Mouse (Mus musculus) embryonic fibroblast, embryonic 13.5 days (primary cell): Measurements from ENCODE around the gene Ttc28. TPM values are rescaled to one million over a fixed set of nuclear protein-coding genes. Genes with fewer than 3 reads are reported as not detected.
"Not testable (repeated sequence)": the region's sequence is repeated elsewhere in the genome, so short reads cannot be mapped to it uniquely, and the experiment has no call there.

Experiments
- H3K27ac ChIP-seq: 2 replicates; pipeline ENCODE4 v1.5.1; 2012; ENCODE audit warnings: low read length, control low read depth, inconsistent platforms; ENCODE audit not compliant: insufficient read depth
- H3K4me1 ChIP-seq: 2 replicates; pipeline ENCODE4 v1.6.1; 2011; ENCODE audit warnings: low read length; ENCODE audit not compliant: control insufficient read depth, insufficient read depth
- H3K4me3 ChIP-seq: 2 replicates; pipeline ENCODE4 v1.5.1; 2011; ENCODE audit warnings: mild to moderate bottlenecking, control low read depth, low read length; ENCODE audit not compliant: insufficient read depth
- CTCF ChIP-seq: IDR thresholded peaks from 2 replicates; pipeline ENCODE4 v1.5.1; 2011; ENCODE audit warnings: mild to moderate bottlenecking, control low read depth, low read length, moderate library complexity, borderline replicate concordance; ENCODE audit not compliant: insufficient read depth
- POLR2A ChIP-seq: IDR thresholded peaks from 2 replicates; pipeline ENCODE4 v1.6.1; 2011; ENCODE audit warnings: low read depth, mild to moderate bottlenecking, control low read depth, low read length, moderate library complexity
- polyA plus RNA-seq: library from polyadenylated mRNA; stranded (reverse); fragments of >200 nt; gene quantifications from 2 replicates; pipeline ENCODE4 v1.2.4, GENCODE M21; 2011; ENCODE audit warnings: low read depth; ENCODE audit not compliant: missing spikeins, insufficient read length

Ttc28 gene
- polyA plus RNA-seq, 1 experiment: 34.4 TPM

DNA sequence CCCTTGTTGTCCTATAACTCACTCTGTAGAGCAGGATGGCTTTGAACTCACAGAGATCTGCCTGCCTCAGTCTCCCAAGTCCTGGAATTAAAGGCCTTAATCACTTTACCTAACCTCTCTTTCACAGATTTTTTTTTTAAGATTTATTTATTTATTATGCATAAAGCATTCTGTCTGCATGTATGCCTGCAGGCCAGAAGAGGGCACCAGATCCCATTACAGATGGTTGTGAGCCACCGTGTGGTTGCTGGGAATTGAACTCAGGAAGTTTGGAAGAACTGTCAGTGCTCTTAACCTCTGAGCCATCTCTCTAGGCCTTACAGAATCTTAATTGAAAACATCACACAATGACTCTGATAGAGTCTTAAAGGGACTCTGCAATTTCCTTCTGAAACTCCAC, 26.6 kb upstream of the Ttc28 start:
- no peak overlapping the region for H3K27ac ChIP-seq
- H3K4me1 ChIP-seq: peaks cover 11% of the 10 kb centered on the region; the same call in 1 of the 2 replicates
- no peak for TF ChIP-seq CTCF
- no peak for TF ChIP-seq POLR2A
- no peak overlapping the region for H3K4me3 ChIP-seq

DNA sequence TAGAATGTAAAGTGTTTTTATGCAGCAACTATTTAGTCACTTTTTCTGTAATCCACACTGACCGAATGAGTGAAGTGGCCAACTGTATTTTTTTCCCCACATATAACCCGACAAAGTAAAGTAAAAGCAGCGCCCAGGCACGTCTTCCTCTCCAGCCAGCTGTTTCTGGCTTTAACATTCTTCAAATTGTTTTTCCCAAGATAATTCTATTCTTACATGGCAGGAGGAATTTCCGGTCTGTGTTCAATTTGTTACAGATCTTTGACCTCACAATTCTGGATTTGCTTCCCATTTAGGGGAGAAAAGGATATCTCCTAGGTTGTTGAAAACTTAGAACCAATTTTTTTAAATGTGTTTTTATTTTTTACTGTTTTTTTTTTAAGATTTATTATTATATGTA, 22.5 kb upstream of the Ttc28 start:
- Histone ChIP-seq H3K4me3 (no peak overlapping the region), H3K27ac (peak overlapping the region; percentile 89), H3K4me1 (peaks cover 11% of the 10 kb centered on the region; the same call in 1 of the 2 replicates)
- no peak for TF ChIP-seq POLR2A
- no peak for TF ChIP-seq CTCF

DNA sequence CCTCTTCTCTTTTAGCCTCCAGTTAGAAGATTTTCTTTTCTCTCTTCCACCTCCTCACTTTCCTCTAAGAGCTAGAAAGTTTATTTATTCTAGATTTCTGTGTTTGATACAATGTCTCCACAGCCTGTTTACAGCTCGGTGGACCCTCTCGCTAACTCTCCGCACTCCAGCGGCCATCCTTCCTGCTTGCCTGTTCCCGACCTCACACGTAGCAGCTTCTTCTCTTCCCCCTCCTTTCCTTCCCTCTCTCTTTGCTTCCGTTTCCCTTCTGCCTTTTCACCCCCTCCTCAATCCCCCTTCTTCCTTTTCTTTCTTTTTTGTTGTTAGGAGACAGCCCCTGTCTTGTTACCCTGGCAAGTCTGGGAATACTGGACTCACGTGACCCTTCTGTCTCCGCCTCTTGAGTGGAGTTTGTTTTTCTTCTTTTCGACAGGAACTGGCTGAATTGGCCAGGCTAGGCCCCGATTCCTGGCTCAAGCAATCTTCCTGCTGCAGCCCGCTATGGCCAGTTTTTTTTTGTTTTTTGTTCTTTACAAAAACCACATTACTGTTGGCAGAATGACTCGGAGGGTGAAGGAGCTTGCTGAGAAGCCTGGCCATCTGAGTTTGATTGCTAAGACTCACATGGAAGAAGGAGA, 20.5 kb upstream of the Ttc28 start:
- Histone ChIP-seq H3K4me3 (no peak overlapping the region), H3K4me1 (peaks cover 11% of the 10 kb centered on the region; the same call in 1 of the 2 replicates), H3K27ac (peak overlapping the region; percentile 60)
- no peak for TF ChIP-seq CTCF
- TF ChIP-seq POLR2A: no peak

DNA sequence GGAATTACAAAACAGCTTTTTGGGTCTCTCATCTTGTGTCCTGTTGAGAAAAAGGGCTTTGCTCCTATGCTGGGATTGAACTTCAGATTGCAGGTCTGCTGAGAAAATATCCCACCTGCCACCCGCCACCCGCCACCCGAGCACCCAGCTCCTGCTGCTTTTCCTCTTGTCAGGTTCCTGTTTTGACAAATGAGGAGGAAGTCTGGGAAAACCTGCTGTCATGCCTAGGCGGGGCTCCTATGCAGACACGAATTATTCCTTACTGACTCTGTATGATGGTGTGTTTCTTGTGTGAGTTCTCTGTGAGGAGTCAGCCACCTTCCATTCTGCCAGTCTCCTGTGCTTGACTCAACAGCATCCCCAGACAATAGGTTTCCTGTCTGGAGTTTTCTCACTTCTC, 19.2 kb upstream of the Ttc28 start:
- Histone ChIP-seq H3K27ac (no peak overlapping the region), H3K4me1 (peaks cover 8% of the 10 kb centered on the region; the same call in 1 of the 2 replicates), H3K4me3 (no peak overlapping the region)
- TF ChIP-seq POLR2A (no peak), CTCF (no peak)

DNA sequence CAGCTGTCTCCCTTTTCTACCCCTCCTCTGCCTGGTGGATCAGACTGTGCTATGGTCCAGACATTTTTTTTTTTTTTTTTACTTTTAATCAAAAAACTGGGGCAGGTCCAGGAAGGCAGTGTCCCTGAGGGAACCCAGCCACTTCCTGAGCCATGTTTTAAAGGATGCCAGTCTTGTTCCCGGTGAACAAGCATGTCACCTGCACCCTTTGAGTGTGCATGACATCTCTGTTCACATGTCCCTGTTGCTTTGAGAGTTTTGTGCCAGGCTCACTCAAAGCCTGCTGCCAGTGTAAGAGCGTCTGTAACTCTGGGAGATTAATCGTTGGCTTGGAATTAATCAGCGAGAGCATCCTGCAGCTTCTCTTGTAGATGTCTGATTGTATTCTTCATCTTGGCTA, 11.1 kb upstream of the Ttc28 start:
- Histone ChIP-seq H3K27ac (no peak overlapping the region), H3K4me3 (no peak overlapping the region), H3K4me1 (no peaks in the 10 kb centered on the region)
- no peak for TF ChIP-seq CTCF
- no peak for TF ChIP-seq POLR2A

DNA sequence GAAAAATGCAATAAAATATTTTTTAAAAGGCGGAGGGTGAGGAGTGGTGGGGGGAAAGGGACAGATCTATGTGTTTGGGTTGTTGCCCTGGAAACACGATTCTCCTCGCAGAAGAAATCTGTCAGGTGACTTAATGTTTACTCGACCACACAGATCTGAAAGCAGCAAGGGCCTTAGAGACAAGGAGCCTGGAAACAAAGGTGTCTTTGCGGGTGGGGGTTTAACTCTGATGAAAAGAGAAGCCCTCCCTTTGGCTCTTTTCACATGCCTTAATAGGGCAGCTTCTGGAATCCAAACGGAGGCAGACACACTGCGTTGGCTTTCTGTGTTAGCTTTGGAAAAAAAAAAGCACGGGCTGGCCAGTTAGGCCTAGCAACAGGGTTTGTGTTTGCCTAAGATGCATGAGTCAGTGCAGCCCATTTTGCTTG, 10.3 kb upstream of the Ttc28 start:
- TF ChIP-seq CTCF (no peak), POLR2A (no peak)
- H3K4me3 ChIP-seq: no peak overlapping the region
- no peaks in the 10 kb centered on the region for H3K4me1 ChIP-seq
- peak overlapping the region; percentile 50 for H3K27ac ChIP-seq

DNA sequence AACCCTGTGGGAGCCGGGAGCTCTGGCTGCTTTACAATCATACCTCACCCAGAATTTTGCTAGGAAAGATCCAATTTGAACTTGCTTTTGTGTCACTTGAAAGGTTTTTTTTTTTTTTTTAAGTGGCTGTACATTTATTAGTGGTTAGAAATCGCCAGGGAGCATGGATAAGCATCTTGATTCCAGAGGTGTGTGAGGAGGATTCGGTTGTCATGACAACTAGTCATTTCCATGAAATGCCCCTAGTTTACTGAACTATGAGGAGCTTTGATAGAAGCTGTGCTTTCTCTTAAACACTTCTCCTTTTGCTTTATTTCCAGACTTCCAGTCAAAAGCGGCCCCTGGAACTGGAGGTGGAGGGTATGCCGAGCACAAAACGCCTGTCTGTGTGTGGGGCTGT, 6.4 kb upstream of the Ttc28 start:
- TF ChIP-seq CTCF: no peak
- no peak for TF ChIP-seq POLR2A
- no peaks in the 10 kb centered on the region for H3K4me1 ChIP-seq
- H3K27ac ChIP-seq: no peak overlapping the region
- no peak overlapping the region for H3K4me3 ChIP-seq

DNA sequence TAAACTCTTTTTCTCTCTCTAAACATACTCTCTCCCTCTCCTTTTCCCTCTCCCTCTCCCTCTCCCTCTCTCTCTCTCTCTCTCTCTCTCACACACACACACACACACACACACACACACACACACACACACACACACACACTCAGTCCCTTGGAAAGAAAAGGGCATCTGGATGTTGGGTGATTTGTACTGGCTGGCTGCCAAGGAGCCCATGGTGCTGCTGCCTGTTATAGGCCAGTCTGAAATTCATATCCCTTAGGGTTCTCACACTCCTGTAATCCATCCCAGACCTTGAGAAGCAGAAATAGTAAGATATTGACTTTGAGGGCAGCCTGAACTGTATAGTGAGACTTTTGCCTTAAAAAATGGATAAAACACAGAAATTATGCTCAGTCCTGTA, 4.9 kb upstream of the Ttc28 start:
- TF ChIP-seq POLR2A: no peak
- TF ChIP-seq CTCF: no peak
- Histone ChIP-seq H3K4me1 (no peaks in the 10 kb centered on the region), H3K4me3 (no peak overlapping the region), H3K27ac (no peak overlapping the region)

DNA sequence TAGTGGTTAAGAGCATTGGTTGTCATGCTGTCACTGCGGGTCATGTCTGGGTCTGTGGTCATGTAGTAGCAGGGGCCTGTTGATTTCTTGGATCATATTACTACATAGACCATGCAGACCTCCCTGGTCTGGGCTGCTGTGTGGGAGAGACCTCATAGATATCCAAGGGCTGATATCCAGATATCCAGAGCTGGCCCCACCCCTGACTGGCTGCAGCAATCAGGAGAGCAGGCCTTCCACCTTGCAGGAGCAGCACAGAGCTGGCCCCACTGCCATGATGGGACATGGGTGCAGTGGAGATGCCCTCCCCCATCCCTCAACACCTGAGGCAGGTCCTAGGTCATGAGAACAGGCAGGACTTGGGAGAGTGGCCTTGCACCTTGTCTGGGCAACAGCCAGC, 4.3 kb upstream of the Ttc28 start:
- TF ChIP-seq POLR2A: no peak
- no peak for TF ChIP-seq CTCF
- Histone ChIP-seq H3K4me3 (no peak overlapping the region), H3K27ac (no peak overlapping the region), H3K4me1 (no peaks in the 10 kb centered on the region)

DNA sequence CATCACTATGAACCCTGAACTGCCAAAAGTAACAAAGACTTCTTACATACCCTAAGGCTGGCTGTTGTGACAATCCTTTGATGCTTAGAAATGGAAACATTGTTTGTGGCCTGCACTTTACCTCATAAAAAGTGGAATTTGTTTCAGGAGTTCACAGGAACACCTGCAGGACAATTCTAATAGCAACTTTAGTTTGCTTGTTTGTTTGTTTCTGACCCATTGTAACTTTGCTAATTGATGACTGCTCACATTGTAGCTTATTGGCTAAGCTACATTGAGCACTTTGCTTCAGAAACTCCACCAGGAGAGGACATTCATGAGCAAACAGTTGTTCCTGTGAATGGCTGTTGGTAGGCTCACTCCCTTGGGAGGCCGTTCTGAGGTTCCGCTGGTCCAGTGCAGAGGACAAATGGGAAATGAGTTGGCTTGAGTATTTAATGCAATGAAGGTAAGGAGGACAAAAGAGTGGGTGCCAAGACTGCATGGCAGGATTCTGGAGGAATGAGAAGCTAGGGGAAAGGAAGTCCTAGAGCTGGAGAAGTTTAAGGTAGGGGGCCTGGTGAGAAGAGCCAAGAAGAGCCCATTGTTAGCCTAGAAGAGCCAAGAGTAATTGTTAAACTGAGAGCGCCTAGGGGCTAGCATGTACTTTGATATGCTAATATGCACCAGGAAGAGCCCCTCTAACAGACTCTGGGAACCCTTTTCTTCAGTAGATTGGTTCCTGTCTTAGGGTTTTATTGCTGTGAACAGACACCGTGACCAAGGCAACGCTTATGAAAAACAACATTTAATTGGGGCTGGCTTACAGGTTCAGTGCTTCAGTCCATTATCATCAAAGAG, 1.7 kb upstream of the Ttc28 start:
- TF ChIP-seq POLR2A: no peak
- no peak for TF ChIP-seq CTCF
- H3K4me1 ChIP-seq: no peaks in the 10 kb centered on the region
- no peak overlapping the region for H3K27ac ChIP-seq
- H3K4me3 ChIP-seq: no peak overlapping the region

DNA sequence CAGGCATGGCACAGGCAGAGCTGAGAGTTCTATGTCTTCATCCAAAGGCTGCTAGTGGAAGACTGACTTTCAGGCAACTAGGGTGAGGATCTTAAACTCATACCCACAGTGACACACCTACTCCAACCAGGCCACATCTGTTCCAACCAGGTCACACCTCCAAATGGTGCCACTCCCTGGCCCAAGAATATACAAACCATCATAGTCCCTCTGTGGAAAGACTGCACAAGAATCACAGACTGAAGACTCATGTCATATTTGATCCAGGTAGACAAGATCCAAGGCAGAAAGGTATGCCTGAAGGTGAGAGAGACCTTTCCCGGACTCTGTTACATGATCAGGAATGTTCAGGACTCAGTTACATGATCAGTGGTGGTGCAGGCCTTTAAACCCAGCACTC, 1.1 kb upstream of the Ttc28 start:
- H3K4me3 ChIP-seq, H3K27ac ChIP-seq, H3K4me1 ChIP-seq: not testable (repeated sequence)
